Mouse (Mus musculus): ENCODE measurements at regions not wholly inside any gene's neighbourhood (a gene's known extent, or its start where the extent isn't known, plus 50 kb on each side); places are given as distances from the start of the nearest gene placed in this dataset.
A peak's percentile ranks its signal among the peaks of the same experiment; 100 is the strongest.

DNA sequence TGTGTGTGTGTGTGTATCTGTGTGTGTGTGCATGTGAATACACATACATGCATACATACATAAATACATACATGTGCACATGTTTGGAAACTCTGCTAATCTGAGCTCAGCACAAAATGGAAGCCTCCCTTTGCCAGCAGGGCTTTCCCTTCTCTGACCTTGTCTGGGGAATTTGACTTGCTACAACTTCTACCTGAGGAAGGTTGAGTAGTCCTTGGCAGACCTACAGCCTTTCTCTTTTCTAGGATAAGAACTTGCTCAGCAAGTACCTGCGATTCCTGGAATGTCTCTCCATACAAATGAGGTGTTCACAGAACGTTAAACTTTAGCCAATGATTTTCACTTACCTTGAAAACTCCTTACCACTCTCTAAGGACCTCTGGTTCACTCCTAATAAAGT is 472.7 kb upstream of the Nr2f2 start:
- 43% methylated on average over 2 of the region's 2 CpGs for WGBS
- no peak overlapping the region for H3K4me3 ChIP-seq (ENCODE audit: insufficient read depth, low read depth, low read length)
- H3K4me1 ChIP-seq (ENCODE audit: control insufficient read depth, insufficient read depth, low read length) = peaks cover 11% of the 10 kb centered on the region; the same call in 1 of the 2 replicates
- DNase-seq = peak; percentile 89
- H3K27ac ChIP-seq (ENCODE audit: insufficient read depth, low read depth, low read length) = peak overlapping the region; percentile 84
- no peaks in the 10 kb centered on the region for H3K27me3 ChIP-seq (replicated peaks; ENCODE audit: control insufficient read depth, insufficient read depth, low read length)
- H3K36me3 ChIP-seq (ENCODE audit: control insufficient read depth, insufficient read depth, low read length) = no peaks in the 10 kb centered on the region
- TF ChIP-seq CTCF (conservative IDR thresholded peaks at IDR 0.05; ENCODE audit: insufficient read depth, insufficient read length, low read depth, low read length) (no peak), POLR2A (IDR thresholded peaks at IDR 0.05; ENCODE audit: low read depth, low read length) (no peak)

GRCm38 (mm10) chr7:70834787-70835461 is 468.4 kb upstream of the Nr2f2 start:
- Histone ChIP-seq H3K36me3 (ENCODE audit: control insufficient read depth, insufficient read depth, low read length) (no peaks in the 10 kb centered on the region), H3K4me1 (ENCODE audit: control insufficient read depth, insufficient read depth, low read length) (peaks cover 11% of the 10 kb centered on the region; the same call in 1 of the 2 replicates), H3K4me3 (ENCODE audit: insufficient read depth, low read depth, low read length) (no peak overlapping the region), H3K27ac (ENCODE audit: insufficient read depth, low read depth, low read length) (no peak overlapping the region), H3K27me3 (replicated peaks; ENCODE audit: control insufficient read depth, insufficient read depth, low read length) (no peaks in the 10 kb centered on the region)
- WGBS = 50% methylated on average over 4 of the region's 4 CpGs
- TF ChIP-seq CTCF (conservative IDR thresholded peaks at IDR 0.05; ENCODE audit: insufficient read depth, insufficient read length, low read depth, low read length) (no peak), POLR2A (IDR thresholded peaks at IDR 0.05; ENCODE audit: low read depth, low read length) (no peak)
- no peak for DNase-seq

DNA sequence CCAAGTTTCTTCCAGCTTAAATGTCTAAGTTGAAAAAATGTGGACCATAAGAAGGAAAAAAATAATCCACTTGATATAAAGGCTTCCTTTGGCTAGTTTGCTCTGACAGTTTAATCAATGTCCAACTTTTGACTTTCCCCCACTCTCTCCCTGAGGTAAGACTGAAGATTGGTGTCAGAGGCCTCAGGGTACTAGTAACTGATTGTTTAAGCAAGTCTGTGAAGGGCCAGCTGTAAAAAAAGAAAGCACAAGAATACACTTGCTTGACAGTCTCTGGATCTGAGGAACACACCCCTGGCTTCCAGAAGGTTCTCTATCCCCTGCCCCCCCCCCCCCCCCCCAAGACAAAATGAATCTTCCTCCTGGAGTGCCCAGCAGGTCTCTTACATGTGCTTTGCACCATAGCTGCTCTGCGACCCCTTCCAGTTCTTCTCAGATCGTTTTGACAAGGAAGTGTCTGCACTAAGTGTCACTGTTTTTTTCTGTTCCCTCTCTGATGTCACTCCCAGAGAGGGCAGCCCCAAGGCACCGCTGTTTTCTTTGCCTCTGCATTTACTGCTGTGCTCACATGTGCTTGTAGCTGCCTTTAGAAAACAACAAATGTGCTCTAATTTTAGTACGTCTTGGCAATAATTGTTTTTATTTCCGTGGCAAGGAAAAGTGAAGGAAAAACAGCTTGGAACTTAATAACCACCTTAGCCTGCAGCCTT is 462.1 kb upstream of the Nr2f2 start:
- TF ChIP-seq CTCF (conservative IDR thresholded peaks at IDR 0.05; ENCODE audit: insufficient read depth, insufficient read length, low read depth, low read length) (no peak), POLR2A (IDR thresholded peaks at IDR 0.05; ENCODE audit: low read depth, low read length) (no peak)
- DNase-seq = peak; percentile 75
- WGBS = 12% methylated on average over 5 of the region's 5 CpGs
- Histone ChIP-seq H3K36me3 (ENCODE audit: control insufficient read depth, insufficient read depth, low read length) (no peaks in the 10 kb centered on the region), H3K4me1 (ENCODE audit: control insufficient read depth, insufficient read depth, low read length) (peaks cover 11% of the 10 kb centered on the region; the same call in 1 of the 2 replicates), H3K27me3 (replicated peaks; ENCODE audit: control insufficient read depth, insufficient read depth, low read length) (no peaks in the 10 kb centered on the region), H3K4me3 (ENCODE audit: insufficient read depth, low read depth, low read length) (no peak overlapping the region), H3K27ac (ENCODE audit: insufficient read depth, low read depth, low read length) (peak overlapping the region; percentile 60)

GRCm38 (mm10) chr7:70826074-70826473 is 459.5 kb upstream of the Nr2f2 start:
- H3K27me3 ChIP-seq (replicated peaks; ENCODE audit: control insufficient read depth, insufficient read depth, low read length) = no peaks in the 10 kb centered on the region
- peak; percentile 79 for DNase-seq
- no peak overlapping the region for H3K4me3 ChIP-seq (ENCODE audit: insufficient read depth, low read depth, low read length)
- WGBS = 9% methylated on average over 3 of the region's 3 CpGs
- peak overlapping the region; percentile 69 for H3K27ac ChIP-seq (ENCODE audit: insufficient read depth, low read depth, low read length)
- no peaks in the 10 kb centered on the region for H3K36me3 ChIP-seq (ENCODE audit: control insufficient read depth, insufficient read depth, low read length)
- H3K4me1 ChIP-seq (ENCODE audit: control insufficient read depth, insufficient read depth, low read length) = peaks cover 11% of the 10 kb centered on the region; the same call in 1 of the 2 replicates
- no peak for TF ChIP-seq POLR2A (IDR thresholded peaks at IDR 0.05; ENCODE audit: low read depth, low read length)
- no peak for TF ChIP-seq CTCF (conservative IDR thresholded peaks at IDR 0.05; ENCODE audit: insufficient read depth, insufficient read length, low read depth, low read length)

DNA sequence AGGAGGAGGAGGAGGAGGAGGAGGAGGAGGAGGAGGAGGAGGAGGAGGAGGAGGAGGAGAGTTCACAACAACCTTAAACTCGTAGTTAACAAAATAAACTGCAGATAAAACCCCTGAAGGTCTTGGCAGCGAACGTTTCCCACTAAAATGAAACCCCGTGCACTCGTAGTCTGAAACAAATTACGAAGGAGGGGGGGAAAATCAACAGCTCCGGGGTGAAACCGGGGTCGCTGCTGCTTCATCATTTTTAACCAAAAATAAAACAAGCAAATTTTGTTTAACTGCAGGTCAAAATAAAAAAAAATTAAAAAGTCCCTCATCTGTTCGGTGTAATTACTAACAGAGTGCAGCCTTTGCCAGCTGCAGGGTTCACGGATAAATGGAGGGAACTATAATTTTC is 456.5 kb upstream of the Nr2f2 start:
- DNase-seq = peak; percentile 76
- Histone ChIP-seq H3K27ac (ENCODE audit: insufficient read depth, low read depth, low read length) (peak overlapping the region; percentile 38; the same call in 1 of the 2 replicates), H3K4me3 (ENCODE audit: insufficient read depth, low read depth, low read length) (peak overlapping the region; percentile 41), H3K36me3 (ENCODE audit: control insufficient read depth, insufficient read depth, low read length) (no peaks in the 10 kb centered on the region), H3K27me3 (replicated peaks; ENCODE audit: control insufficient read depth, insufficient read depth, low read length) (no peaks in the 10 kb centered on the region), H3K4me1 (ENCODE audit: control insufficient read depth, insufficient read depth, low read length) (peaks cover 6% of the 10 kb centered on the region; the same call in 1 of the 2 replicates)
- WGBS = 15% methylated on average over 11 of the region's 11 CpGs
- TF ChIP-seq CTCF (conservative IDR thresholded peaks at IDR 0.05; ENCODE audit: insufficient read depth, insufficient read length, low read depth, low read length) (no peak), POLR2A (IDR thresholded peaks at IDR 0.05; ENCODE audit: low read depth, low read length) (no peak)

- Histone ChIP-seq H3K4me3 (ENCODE audit: insufficient read depth, low read depth, low read length) (peak overlapping the region; percentile 41; the same call in 1 of the 2 replicates), H3K27me3 (replicated peaks; ENCODE audit: control insufficient read depth, insufficient read depth, low read length) (no peaks in the 10 kb centered on the region), H3K4me1 (ENCODE audit: control insufficient read depth, insufficient read depth, low read length) (peaks cover 10% of the 10 kb centered on the region; the same call in 1 of the 2 replicates), H3K36me3 (ENCODE audit: control insufficient read depth, insufficient read depth, low read length) (no peaks in the 10 kb centered on the region), H3K27ac (ENCODE audit: insufficient read depth, low read depth, low read length) (peak overlapping the region; percentile 94)
- WGBS = 25% methylated on average over 9 of the region's 9 CpGs
- peak; percentile 89 for DNase-seq
- TF ChIP-seq POLR2A (IDR thresholded peaks at IDR 0.05; ENCODE audit: low read depth, low read length) = no peak
- TF ChIP-seq CTCF (conservative IDR thresholded peaks at IDR 0.05; ENCODE audit: insufficient read depth, insufficient read length, low read depth, low read length) = no peak
Measured at GRCm38 (mm10) chr7:70822310-70822821, 455.8 kb upstream of the Nr2f2 start.

- no peak overlapping the region for H3K4me3 ChIP-seq (ENCODE audit: insufficient read depth, low read depth, low read length)
- H3K27me3 ChIP-seq (replicated peaks; ENCODE audit: control insufficient read depth, insufficient read depth, low read length) = no peaks in the 10 kb centered on the region
- H3K27ac ChIP-seq (ENCODE audit: insufficient read depth, low read depth, low read length) = peak overlapping the region; percentile 94
- WGBS = 85% methylated on average over 4 of the region's 4 CpGs
- TF ChIP-seq CTCF (conservative IDR thresholded peaks at IDR 0.05; ENCODE audit: insufficient read depth, insufficient read length, low read depth, low read length) (no peak), POLR2A (IDR thresholded peaks at IDR 0.05; ENCODE audit: low read depth, low read length) (no peak)
- no peak for DNase-seq
- H3K36me3 ChIP-seq (ENCODE audit: control insufficient read depth, insufficient read depth, low read length) = no peaks in the 10 kb centered on the region
- H3K4me1 ChIP-seq (ENCODE audit: control insufficient read depth, insufficient read depth, low read length) = peaks cover 13% of the 10 kb centered on the region; the same call in 1 of the 2 replicates
Measured at GRCm38 (mm10) chr7:70821861-70822260, 455.3 kb upstream of the Nr2f2 start.

Measured in kidney, adult 2 months (tissue).